Mouse (Mus musculus) lung, embryonic 16.5 days (tissue): ENCODE results near the gene Nav2. TPM values are rescaled to one million over a fixed set of nuclear protein-coding genes. Genes with fewer than 3 reads are reported as not detected.

Experiments
- ATAC-seq: fragments of 200-750 bp; cut with Nextera tagmentation; 2 replicates; pipeline ENCODE4 v1.8.0; 2017; ENCODE audit warnings: low read depth, mild to moderate bottlenecking, moderate library complexity
- H3K27ac ChIP-seq: fragments of 300-500 bp; sonication (generic); 2 replicates; pipeline ENCODE4 v1.5.1; 2014; ENCODE audit warnings: mild to moderate bottlenecking, control low read depth, low read length
- H3K27me3 ChIP-seq: fragments of 300-500 bp; sonication (generic); 2 replicates; pipeline ENCODE4 v1.6.1; 2014; ENCODE audit warnings: low read depth, low read length, mixed read lengths; ENCODE audit not compliant: control insufficient read depth, insufficient read depth
- H3K36me3 ChIP-seq: fragments of 300-500 bp; sonication (generic); 2 replicates; pipeline ENCODE4 v1.6.1; 2014; ENCODE audit warnings: low read length; ENCODE audit not compliant: control insufficient read depth, insufficient read depth
- H3K4me1 ChIP-seq: fragments of 300-500 bp; sonication (generic); replicated peaks from 2 replicates; pipeline ENCODE4 v1.6.1; 2014; ENCODE audit warnings: low read length, mixed read lengths; ENCODE audit not compliant: control insufficient read depth, insufficient read depth
- H3K4me2 ChIP-seq: fragments of 300-500 bp; sonication (generic); 2 replicates; pipeline ENCODE4 v1.6.1; 2014; ENCODE audit warnings: low read depth, low read length, control low read depth
- H3K4me3 ChIP-seq: fragments of 300-500 bp; sonication (generic); 2 replicates; pipeline ENCODE4 v1.5.1; 2014; ENCODE audit warnings: mild to moderate bottlenecking, low read length, control low read depth
- H3K9ac ChIP-seq: fragments of 300-500 bp; sonication (generic); 2 replicates; pipeline ENCODE4 v1.6.1; 2014; ENCODE audit warnings: low read length, control low read depth
- H3K9me3 ChIP-seq: fragments of 300-500 bp; sonication (generic); 2 replicates; pipeline ENCODE4 v1.6.1; 2016; ENCODE audit warnings: low read length; ENCODE audit not compliant: control insufficient read depth
- WGBS: fragments of 180-500 bp; shearing (Covaris S2); extraction: QIAGEN DNeasy Blood & Tissue Kit; methylation state at CpG from one replicate; pipeline ENCODE4 v1.1.7; 2014; 5-methylcytosine and 5-hydroxymethylcytosine counted together
- polyA plus RNA-seq: library from polyadenylated mRNA; unstranded; fragments of >200 nt; fragmentation: Nextera tagmentation; extraction: Ambion mirVana; gene quantifications from 2 replicates; pipeline ENCODE4 v1.2.1, GENCODE M21; 2015

The Nav2 gene
- polyA plus RNA-seq, 1 experiment from 2014 or later = 27.3 TPM

DNA sequence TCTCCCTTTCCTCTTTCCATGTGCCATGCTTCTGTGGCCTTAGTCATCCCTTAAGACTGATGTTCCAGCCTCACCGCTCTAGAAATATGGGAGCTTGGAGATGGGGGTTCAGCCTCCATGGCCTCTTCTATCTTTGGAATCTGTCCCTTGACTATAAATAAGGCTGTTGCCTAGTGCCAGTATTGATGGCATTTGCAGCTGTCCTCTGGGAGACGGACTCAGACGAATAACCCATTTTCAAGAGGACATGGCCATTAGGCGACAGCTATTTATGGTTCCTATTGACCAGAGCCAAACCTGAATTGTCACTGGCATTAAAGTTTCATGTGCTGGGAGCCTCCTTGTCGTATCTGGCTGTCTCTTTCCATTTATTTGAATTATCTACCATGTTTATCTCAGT lies 425.6 kb downstream of the Nav2 start:
- Histone ChIP-seq H3K27me3 (no peaks in the 10 kb centered on the region), H3K27ac (no peak overlapping the region), H3K36me3 (no peaks in the 10 kb centered on the region), H3K4me3 (no peak overlapping the region), H3K9ac (no peak overlapping the region), H3K9me3 (no peaks in the 10 kb centered on the region), H3K4me1 (0 out of 2 replicates have a peak, but pooled peaks cover 2% of the 10 kb centered on the region), H3K4me2 (no peak overlapping the region)
- 61% methylated on average over 5 of the region's 5 CpGs for WGBS
- no peak for ATAC-seq

DNA sequence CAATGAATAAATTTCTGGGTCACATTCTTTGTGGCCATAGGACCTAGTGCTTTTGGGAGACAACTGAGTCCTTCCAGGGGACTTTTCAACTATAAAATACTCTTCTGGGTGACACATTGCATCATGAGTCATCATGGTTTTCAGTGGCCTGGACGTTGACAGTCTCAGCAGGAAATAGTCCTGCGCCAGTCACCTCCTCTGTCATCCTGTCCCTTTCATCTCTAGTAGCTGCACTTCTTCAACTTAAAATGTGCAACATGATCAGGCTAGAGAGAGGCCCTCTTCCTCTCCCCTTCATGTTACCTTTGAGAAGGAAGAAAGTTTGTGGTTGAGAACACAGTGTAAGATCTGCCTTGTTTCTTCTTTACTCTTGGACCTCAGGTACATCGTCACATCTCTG lies 426.5 kb downstream of the Nav2 start:
- no peaks in the 10 kb centered on the region for H3K9me3 ChIP-seq
- H3K9ac ChIP-seq = no peak overlapping the region
- H3K4me1 ChIP-seq = 0 out of 2 replicates have a peak, but pooled peaks cover 2% of the 10 kb centered on the region
- no peaks in the 10 kb centered on the region for H3K36me3 ChIP-seq
- H3K4me2 ChIP-seq = no peak overlapping the region
- 55% methylated on average over 3 of the region's 3 CpGs for WGBS
- H3K27ac ChIP-seq = no peak overlapping the region
- no peaks in the 10 kb centered on the region for H3K27me3 ChIP-seq
- no peak overlapping the region for H3K4me3 ChIP-seq
- no peak for ATAC-seq

DNA sequence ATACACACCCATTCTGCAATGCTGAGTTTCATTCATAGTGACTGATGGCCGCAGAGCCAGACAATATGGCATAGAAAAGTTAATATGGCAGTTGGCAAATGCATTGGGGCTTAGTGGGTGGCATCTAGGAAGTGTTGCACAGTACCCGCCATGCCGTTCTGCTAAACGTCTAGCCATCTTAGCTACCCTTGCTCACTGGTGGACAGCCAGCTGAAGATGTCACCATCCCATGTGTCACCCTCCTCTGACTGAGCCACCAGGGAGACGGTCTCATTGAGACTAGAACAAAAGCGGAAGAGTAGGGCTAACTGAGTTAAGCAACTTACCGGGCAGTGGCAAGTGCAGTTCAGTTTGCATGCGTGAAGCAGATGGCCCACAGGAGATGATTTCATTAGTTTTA lies 428.2 kb downstream of the Nav2 start:
- Histone ChIP-seq H3K4me1 (peaks cover 4% of the 10 kb centered on the region; the same call in 1 of the 2 replicates), H3K36me3 (no peaks in the 10 kb centered on the region), H3K27me3 (no peaks in the 10 kb centered on the region), H3K9me3 (no peaks in the 10 kb centered on the region), H3K27ac (no peak overlapping the region), H3K4me3 (no peak overlapping the region), H3K9ac (no peak overlapping the region), H3K4me2 (no peak overlapping the region)
- no peak for ATAC-seq
- WGBS = 75% methylated on average over 8 of the region's 8 CpGs

DNA sequence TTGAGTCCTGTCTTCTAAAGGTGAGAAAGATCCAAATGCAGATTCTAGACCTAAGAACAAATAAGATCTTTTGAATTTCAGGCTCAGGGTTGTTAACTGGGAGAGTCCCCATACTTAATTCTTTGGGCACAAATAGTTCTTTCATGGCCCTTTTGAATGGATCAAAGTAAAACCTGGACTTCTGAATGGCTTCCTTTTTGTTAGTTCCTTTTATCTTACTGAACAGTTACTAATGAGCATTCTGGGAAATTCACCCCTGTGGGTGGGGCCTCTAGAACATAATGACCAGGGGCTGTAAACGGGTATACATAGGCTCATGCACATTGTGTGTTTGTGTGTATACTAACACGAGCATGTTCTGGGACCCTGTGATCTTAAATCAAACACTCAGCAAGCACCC lies 429.2 kb downstream of the Nav2 start:
- no peak overlapping the region for H3K27ac ChIP-seq
- no peak for ATAC-seq
- H3K27me3 ChIP-seq = no peaks in the 10 kb centered on the region
- H3K9me3 ChIP-seq = no peaks in the 10 kb centered on the region
- WGBS = 28% methylated on average over 2 of the region's 2 CpGs
- H3K36me3 ChIP-seq = no peaks in the 10 kb centered on the region
- H3K9ac ChIP-seq = no peak overlapping the region
- H3K4me1 ChIP-seq = peaks cover 6% of the 10 kb centered on the region
- no peak overlapping the region for H3K4me2 ChIP-seq
- no peak overlapping the region for H3K4me3 ChIP-seq

DNA sequence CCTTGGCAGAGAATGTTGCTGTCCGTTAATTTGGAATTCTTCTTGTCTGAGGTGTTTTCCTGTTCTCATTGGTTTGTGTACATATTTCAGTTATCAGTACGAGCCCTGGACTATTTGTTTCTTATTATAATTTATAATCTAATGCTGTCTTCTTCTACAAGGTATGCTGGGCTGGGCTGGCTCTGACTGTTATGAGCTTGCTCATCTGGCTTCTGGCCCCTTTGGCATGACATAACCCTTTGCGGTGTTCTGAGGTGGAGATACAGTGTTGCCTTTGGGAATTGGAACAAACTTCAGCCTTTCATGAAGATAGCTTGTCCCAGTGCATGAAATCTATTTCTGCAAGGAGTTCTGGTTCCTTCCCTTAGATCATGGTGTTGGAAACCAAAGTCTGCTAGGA lies 431.4 kb downstream of the Nav2 start:
- Histone ChIP-seq H3K9ac (no peak overlapping the region), H3K4me1 (peaks cover 17% of the 10 kb centered on the region), H3K9me3 (no peaks in the 10 kb centered on the region), H3K4me2 (no peak overlapping the region), H3K36me3 (no peaks in the 10 kb centered on the region), H3K27ac (no peak overlapping the region), H3K27me3 (no peaks in the 10 kb centered on the region), H3K4me3 (no peak overlapping the region)
- 60% methylated on average over 3 of the region's 3 CpGs for WGBS
- ATAC-seq = no peak

DNA sequence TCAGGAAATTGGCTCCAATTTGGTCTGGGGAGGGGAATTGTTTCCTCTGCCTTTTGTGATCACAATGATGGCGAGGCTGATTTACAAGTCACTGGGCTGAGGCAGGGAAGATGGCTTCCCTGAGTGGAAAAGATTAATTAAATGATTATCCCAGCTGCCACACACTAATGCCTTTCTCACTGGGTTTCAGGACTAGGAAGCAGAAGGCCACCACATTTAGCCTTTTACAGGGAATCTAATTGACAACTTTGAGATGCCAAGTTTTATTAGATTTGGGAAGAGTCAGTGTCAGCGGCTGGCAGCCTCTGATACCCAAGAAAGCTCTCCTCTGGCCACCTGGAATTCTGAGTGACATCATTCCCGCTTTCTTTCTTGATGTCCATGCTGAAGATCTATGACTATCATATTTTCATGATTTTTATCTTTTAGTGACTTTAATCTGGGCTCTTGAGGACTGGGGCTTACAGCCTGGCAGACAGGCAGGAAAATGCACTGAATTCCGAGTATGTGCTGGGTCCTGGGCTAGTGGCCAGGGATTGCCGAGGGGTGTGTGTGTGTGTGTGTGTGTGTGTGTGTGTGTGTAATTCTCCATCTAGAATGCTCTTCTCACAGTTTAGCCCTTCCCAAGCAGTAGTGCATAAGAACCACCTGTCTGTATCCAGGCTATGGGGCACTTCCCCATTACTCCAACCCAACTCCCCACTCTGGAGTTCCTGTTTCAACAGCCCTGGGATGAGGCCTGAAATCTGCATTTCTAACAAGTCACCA lies 432.8 kb downstream of the Nav2 start:
- WGBS = 55% methylated on average over 5 of the region's 5 CpGs
- 0 out of 2 replicates have a peak, but pooled peaks have one; percentile 12 for ATAC-seq
- Histone ChIP-seq H3K27ac (no peak overlapping the region), H3K4me2 (no peak overlapping the region), H3K4me1 (peaks cover 17% of the 10 kb centered on the region), H3K4me3 (no peak overlapping the region), H3K27me3 (no peaks in the 10 kb centered on the region), H3K9ac (no peak overlapping the region), H3K9me3 (no peaks in the 10 kb centered on the region), H3K36me3 (no peaks in the 10 kb centered on the region)

DNA sequence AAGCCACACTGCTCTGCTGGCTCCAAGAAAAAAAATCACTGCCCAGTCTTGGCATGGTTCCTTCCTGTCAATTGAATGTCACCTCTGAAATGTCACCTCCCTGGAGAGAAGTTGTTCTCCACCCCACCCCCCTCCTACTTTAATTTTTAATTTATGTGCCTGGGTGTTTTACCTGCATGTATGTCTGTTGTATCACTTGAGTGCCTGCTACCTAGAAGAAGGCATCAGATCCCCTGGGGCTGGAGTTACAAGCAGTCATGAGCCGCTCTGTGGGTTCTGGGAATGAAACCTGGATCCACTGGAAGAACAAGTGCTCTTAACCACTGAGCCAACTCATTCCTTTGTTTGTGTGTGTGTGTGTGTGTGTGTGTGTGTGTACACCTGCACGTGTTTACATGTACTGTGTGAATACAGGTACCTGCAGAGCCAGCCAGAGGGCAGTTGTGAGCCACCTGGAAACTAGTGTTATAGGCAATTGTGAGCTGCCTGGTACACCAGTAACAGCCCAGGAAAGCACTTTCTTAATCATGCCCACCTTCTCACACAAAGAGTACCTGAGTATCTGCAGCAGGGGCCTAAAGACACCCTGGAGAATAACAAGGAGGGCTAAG lies 433.5 kb downstream of the Nav2 start:
- 87% methylated on average over 2 of the region's 2 CpGs for WGBS

DNA sequence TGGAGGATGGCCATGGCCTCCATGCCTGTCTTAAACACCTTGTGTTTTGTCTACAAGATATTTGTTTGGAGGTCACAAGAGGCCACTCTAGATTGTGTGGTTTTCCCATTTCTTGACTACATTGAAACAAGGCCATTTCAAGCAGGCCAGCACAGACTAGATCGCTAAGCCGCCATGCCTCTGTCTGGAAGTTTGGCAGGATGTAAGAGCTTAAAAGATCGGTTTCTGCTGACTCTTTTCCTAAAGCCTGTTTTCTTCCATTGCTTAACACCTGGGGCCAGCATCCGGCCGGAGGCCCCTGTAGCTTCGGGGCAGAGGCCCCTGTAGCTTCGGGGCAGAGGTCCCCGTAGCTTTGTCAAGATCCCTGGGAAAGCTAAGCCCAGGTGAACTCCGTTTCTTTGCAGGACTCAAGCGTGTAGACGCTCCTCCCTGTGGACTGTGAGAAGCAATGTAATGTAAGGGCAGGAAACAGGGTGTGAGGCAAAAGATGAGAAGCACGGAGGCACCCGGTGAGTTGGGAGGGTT lies 434.1 kb downstream of the Nav2 start:
- H3K4me1 ChIP-seq = peaks cover 17% of the 10 kb centered on the region
- no peaks in the 10 kb centered on the region for H3K9me3 ChIP-seq
- peak; percentile 15; the same call in 1 of the 2 replicates for ATAC-seq
- 16% methylated on average over 13 of the region's 13 CpGs for WGBS
- no peaks in the 10 kb centered on the region for H3K27me3 ChIP-seq
- H3K36me3 ChIP-seq = no peaks in the 10 kb centered on the region
- no peak overlapping the region for H3K9ac ChIP-seq
- H3K4me2 ChIP-seq = peak overlapping the region; percentile 30; the same call in 1 of the 2 replicates
- H3K4me3 ChIP-seq = no peak overlapping the region
- peak overlapping the region; percentile 6; the same call in 1 of the 2 replicates for H3K27ac ChIP-seq

More for the DNA sequence above, 433.5 kb downstream of the Nav2 start:
- Histone ChIP-seq H3K4me1 (peaks cover 17% of the 10 kb centered on the region), H3K9ac (no peak overlapping the region), H3K9me3 (no peaks in the 10 kb centered on the region), H3K4me3 (no peak overlapping the region), H3K27me3 (no peaks in the 10 kb centered on the region), H3K27ac (no peak overlapping the region), H3K4me2 (no peak overlapping the region), H3K36me3 (no peaks in the 10 kb centered on the region)
- ATAC-seq = peak; percentile 39; the same call in 1 of the 2 replicates

DNA sequence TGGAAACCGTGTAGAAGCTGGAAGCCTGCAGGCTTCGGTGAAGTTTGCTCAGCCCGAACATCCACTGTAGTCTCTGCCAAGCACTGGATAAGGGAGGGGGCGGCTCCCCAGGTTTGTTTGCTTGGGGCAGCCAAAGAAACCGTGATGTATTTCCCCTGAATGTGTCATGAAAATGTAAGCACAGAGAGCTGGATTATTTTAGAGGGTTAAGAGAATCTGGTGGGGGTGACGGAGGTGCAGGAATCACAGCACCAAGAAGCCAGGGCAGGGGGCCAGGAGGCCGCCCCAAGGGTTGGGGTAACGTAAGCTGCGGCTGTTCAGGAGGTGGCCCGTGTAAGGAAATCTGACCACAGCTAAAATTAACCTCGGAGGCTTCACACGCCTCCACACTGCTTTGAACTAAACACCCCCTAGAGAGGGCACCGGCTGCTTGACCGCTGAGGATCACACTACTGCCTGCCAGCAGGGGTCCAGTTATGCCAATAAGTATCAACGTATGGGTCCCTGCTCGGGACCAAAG lies 434.6 kb downstream of the Nav2 start:
- peak; percentile 59 for ATAC-seq
- 6% methylated on average over 16 of the region's 16 CpGs for WGBS
- Histone ChIP-seq H3K9me3 (no peaks in the 10 kb centered on the region), H3K4me1 (peaks cover 17% of the 10 kb centered on the region), H3K27me3 (no peaks in the 10 kb centered on the region), H3K4me3 (no peak overlapping the region), H3K9ac (0 out of 2 replicates have a peak overlapping the region, but pooled peaks have one; percentile 25), H3K4me2 (peak overlapping the region; percentile 30), H3K36me3 (no peaks in the 10 kb centered on the region), H3K27ac (no peak overlapping the region)
